Mouse (Mus musculus): ENCODE data around the gene Tpi1. TPM values are rescaled to one million over a fixed set of nuclear protein-coding genes. Genes with fewer than 3 reads are reported as not detected.
A peak's percentile ranks its signal among the peaks of the same experiment; 100 is the strongest.
"Not testable (repeated sequence)": the region's sequence is repeated elsewhere in the genome, so short reads cannot be mapped to it uniquely, and the experiment has no call there.

The Tpi1 gene
- polyA plus RNA-seq, 2 experiments from 2014 or later: 65.7 to 90.0 TPM

GRCm38 (mm10) chr6:124831199-124831598 lies 17.1 kb upstream of the Tpi1 start:
- not testable (repeated sequence) for ATAC-seq

DNA sequence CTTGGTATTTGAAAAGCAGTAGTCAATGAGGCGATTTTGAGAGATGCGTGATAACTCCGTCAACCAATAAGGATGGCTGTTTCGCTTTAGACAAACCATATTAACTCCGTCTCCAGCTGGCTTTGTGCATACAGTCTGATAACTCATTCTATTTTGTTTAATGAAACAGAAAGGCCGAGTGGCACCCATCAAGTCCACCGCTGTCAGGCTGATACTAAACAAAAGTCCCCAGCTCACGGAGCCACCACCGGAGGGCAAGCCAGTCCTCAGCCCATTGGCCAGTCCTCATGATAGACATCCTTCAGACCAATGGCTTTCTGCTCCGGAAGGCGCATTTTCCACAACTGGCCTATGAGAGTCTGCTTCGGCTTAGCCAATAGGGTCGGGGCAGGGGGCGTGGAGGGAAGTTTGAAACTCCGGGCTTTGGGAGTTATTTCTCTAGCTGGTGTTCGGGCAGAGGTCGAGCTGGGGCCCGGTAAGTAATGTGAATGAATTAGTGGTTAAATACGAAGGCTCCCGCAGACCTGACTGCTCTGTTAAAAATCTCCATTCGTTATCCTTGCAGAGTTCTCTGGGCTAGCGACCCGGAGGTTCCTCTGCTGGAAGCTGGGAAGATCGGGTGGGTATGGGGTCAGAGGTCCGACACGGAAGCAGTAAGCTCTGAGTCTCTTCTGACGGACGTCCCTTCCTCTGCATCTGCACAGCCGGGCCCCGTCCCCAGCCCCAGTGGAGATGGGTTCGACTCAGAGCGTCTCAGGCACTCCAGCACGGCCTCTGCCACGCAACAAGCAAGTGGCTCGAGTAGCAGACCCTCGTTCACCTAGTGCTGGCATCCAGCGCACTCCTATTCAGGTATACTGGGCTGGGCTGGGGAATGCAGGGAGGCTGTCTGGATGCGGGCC lies 16.0 kb upstream of the Tpi1 start:
- peak; percentile 73 for ATAC-seq

DNA sequence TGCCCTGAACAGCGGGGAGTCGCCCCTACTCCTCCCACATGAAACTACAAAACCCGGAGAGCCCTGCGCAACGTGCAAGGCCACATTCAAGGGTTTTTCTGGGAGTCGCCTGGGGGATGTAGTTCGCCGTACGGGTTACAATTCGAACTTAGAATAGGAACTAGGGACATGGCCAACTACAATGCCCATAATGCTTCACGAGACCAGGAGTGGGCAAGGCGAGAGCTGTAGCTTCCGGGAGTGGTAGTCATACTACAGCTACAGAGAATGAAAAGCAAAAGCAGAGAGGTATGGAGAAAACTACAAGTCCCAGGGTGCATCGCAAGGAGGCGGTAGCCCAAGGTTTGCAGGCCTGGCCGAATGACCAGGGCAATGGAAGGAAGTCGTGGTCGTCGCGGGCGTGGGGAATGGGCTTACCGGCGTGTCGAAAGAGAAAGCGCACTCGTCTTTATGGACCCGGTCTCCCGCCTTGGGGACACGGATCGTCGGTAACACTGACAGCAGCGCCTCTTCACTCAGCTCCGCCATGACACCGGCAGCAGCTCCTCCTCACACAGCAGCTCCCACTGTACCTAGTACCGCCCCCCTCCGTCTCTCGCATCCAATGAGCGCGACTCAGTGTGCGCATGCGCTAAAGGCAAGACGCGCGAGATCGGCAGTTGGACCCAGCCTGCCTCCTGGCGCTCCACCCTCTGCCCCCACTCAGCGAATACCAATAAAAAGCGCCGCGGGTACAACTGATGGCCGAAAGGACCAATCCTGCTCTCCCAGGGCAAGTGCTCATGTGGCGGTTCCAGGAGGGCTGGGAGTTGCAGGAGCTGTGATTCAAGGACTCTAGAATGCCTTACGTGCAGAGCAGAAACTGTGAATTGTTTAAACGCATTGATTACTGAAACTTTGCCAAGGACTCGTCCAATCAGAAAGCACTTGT lies 15.0 kb upstream of the Tpi1 start, which contains the start of the genes Usp5 and Cdca3:
Usp5 (minus strand) TSS at position 617 of the 931 bp plus-strand sequence.
Cdca3 (plus strand) TSS at position 680 of the 931 bp plus-strand sequence.
- ATAC-seq: peak; percentile 79

GRCm38 (mm10) chr6:124828101-124828592 lies 14.1 kb upstream of the Tpi1 start:
- no peak for ATAC-seq

- ATAC-seq: no peak
Measured at GRCm38 (mm10) chr6:124822049-124822448, 8.0 kb upstream of the Tpi1 start.

DNA sequence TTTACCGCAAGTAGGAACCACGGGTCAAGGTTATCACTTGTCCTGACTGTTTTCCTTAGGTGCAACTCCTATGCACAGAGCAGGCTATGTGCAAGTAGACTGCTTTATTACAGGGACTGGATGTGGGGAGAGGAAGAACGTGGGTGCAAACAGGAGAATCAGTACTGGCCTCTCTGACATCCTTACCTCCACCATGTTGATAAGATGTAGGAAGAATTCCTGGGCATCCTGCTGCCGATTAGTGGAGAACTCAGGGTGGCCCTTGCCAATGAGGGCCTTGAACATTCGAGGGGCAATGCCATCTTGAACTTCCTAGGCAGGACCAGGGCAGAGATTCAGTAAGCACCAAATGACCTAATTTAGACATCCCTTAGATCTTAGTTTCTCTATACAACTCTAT lies 6.8 kb upstream of the Tpi1 start:
- ATAC-seq: no peak

GRCm38 (mm10) chr6:124817971-124818370 lies 3.9 kb upstream of the Tpi1 start:
- ATAC-seq: no peak

DNA sequence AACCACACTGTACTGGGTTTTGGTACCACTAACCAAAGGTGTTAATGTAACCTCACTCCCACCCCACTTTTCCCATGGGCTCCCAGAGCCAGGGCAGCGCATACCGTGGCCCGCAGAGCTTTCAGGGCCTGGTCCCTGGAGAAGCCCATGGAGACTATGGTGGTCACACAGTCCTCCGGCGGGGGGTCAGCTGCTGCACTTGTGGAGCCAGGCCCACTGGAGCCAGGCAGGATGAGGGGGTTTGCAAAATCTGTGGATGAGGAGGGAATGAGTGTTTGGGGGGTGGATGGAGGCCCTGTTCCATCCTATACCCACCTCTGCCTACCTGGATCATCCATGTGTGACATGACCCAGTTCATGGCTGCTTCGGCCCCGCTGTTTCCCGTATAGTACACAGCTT lies 3.5 kb upstream of the Tpi1 start:
- ATAC-seq: no peak

- no peak for ATAC-seq
Measured at GRCm38 (mm10) chr6:124817125-124817524, 3.0 kb upstream of the Tpi1 start.

- no peak for ATAC-seq
Measured at GRCm38 (mm10) chr6:124816611-124817010, 2.5 kb upstream of the Tpi1 start.

- no peak for ATAC-seq
Measured at GRCm38 (mm10) chr6:124814858-124815774, 1.0 kb upstream of the Tpi1 start.

GRCm38 (mm10) chr6:124814448-124814847 lies 352 bp upstream of the Tpi1 start:
- no peak for ATAC-seq

DNA sequence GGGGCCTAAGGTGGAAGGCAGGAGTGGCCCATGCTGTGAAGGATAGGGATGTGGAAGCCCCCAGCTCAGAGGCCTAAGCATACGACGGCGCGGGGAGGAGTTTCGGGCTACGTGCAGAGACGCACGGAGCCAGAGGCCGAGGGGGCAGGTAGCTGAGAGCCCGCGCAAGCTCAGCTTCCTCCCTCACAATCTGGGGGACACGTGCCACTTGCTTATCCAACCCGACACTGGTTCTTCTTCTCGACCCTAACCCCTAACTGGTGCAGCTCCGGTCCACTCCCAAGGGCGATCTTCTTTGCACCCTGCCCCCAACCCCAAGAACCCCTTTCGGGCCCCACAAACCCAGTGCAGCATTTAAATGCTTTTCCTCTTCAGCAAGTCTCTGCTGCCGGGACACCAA lies 600 bp downstream of the Tpi1 start:
- ATAC-seq: peak; percentile 72

- ATAC-seq: no peak
Measured at GRCm38 (mm10) chr6:124812848-124813247, 1.2 kb downstream of the Tpi1 start.

GRCm38 (mm10) chr6:124811701-124812560 lies 2.2 kb downstream of the Tpi1 start:
- ATAC-seq: no peak

- no peak for ATAC-seq
Measured at GRCm38 (mm10) chr6:124811403-124811665, 2.8 kb downstream of the Tpi1 start.

DNA sequence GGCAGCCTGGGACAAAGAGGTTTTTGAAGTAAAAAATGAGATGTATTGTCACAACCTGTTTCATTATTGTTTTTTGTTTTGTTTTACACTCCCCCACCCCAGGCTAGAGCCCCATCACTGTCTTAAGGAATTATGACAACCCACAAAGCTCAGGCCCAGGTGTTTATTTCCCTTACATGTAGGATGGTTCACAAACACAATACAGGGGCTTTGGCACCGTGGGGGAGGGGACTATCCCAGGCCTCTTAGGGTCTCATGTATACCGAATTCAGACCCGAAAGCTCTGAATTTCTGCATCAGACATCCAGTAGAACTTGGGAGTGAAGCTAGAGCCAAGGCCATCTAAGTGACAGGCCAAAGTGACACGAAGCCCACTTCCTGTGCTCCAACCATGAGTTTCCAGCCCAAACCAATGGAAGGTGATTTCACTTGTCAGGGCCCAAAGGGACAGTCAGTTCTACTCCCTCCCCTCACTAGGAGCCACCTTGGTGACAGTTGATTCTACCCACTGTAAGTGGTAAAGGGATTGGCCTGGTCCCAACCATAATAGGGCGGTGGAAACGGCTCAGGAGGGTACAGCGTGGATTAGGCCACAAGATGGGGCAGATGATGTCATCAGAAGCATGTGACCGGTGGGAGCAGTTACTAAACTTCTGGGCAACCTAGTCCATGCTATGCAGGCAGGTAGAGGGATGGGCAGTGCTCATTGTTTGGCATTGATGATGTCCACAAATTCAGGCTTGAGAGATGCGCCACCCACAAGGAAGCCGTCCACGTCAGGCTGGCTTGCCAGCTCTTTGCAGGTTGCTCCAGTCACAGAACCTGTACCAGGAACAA lies 3.3 kb downstream of the Tpi1 start:
- ATAC-seq: not testable (repeated sequence)

GRCm38 (mm10) chr6:124809775-124810538 lies 4.1 kb downstream of the Tpi1 start:
- no peak for ATAC-seq

DNA sequence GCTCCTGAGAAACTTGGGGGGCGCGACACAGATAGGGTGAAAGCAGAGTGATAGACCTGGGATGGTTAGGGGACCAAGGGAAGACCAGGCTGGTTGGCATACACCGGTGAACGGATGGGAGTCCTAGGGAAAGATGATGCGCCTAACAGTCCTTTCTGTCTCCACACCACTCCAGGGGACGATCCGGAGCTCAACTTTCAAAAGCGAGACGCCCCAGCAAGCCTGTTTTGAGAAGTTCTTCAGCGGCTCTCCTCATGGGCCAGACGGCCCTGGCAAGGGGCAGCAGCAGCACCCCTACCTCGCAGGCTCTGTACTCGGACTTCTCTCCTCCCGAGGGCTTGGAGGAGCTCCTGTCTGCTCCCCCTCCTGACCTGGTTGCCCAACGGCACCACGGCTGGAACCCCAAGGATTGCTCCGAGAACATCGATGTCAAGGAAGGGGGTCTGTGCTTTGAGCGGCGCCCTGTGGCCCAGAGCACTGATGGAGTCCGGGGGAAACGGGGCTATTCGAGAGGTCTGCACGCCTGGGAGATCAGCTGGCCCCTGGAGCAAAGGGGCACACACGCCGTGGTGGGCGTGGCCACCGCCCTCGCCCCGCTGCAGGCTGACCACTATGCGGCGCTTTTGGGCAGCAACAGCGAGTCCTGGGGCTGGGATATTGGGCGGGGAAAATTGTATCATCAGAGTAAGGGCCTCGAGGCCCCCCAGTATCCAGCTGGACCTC lies 4.9 kb downstream of the Tpi1 start:
- ATAC-seq: peak; percentile 12

Measured in CD4-positive, CD25-positive, alpha-beta regulatory T cell, adult 4 months (primary cell).